Mouse (Mus musculus) duodenum, adult 2 months (tissue): ENCODE data around the gene Spsb2. TPM values are rescaled to one million over a fixed set of nuclear protein-coding genes. Genes with fewer than 3 reads are reported as not detected.

Experiments
- polyA plus RNA-seq: library from polyadenylated mRNA; depleted of rRNA; stranded (reverse); fragments of >200 nt; gene quantifications from 2 replicates; pipeline ENCODE4 v1.2.3, GENCODE M21; 2012; ENCODE audit warnings: low replicate concordance; rRNA removed

The Spsb2 gene
- 21.3 and 42.0 TPM in 2 replicates for polyA plus RNA-seq

DNA sequence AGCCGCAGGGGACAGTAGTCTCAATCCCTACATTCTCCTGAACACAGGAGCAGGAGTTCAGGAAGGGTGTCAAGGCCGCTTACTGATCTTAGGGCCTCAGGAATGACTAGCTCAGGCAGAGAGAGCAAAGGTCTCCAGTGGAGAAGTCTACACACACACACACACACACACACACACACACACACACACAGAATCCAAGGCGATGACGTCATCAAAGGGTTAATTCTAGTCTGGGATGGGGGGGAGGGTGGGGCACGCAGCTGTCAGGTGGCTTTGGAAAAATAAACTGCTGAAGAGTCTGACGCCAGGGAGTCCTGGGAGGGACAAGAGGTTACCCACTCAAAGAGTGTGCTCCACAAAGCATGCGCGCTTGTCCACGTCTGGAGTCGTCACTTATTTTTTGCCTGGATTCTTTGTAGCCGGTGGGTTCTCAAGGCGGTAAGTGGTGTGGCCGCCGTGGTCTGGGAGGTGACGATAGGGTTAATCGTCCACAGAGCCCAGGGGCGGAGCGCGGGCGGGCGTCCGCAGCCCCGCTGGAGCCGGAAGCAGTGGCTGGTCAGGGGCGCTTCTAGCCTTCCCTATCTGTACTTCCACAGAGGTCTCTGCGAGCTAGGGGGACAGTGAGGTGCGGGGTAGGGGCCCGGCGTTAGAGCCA lies at the start of gene Spsb2:
TSS of gene Spsb2 (plus strand) at position 304 of the 655 bp plus-strand sequence.

DNA sequence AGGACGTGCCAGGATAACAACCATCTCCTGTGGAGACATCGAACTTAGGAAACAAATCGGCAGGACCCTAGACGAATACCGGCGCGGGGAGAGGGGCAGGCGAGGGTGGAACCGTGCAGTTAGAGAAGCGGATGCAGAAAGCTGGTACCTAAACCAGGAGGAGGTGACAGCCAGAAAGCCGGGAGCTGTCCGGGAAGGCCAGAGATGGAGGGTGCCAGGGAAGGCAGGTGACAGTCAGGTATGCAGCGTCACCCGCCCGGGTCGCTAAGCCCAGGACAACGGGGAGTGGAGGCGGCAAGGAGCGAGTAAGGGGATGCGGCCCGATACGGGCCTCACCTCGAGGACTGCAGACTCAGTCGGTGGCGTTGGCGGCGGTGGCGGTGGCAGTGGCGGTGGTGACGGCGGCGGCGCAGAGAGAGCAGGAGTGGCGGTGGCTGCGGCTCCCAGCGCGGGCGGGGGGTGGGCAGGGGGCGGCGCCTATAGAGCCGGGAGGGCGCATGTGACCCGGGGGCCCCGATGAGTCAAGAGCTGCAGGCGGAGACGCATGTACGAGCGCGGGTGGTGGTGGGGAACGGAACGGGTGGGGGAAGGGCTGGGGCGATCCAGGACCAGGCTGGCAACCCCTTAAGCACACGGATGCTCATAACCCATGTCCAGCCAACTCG lies 39.2 kb upstream of the Spsb2 start, which contains the start of gene Eno2:
TSS of gene Eno2 (minus strand) at position 573 of the 665 bp plus-strand sequence.

GRCm38 (mm10) chr6:124779222-124779983 lies 29.1 kb upstream of the Spsb2 start, which contains the start of gene Lrrc23:
Gene Lrrc23 (minus strand): TSS chr6:124779727.

GRCm38 (mm10) chr6:124813933-124814332 lies 5.5 kb downstream of the Spsb2 start, which contains the start of gene Tpi1:
Gene Tpi1 (minus strand): TSS chr6:124814296.

DNA sequence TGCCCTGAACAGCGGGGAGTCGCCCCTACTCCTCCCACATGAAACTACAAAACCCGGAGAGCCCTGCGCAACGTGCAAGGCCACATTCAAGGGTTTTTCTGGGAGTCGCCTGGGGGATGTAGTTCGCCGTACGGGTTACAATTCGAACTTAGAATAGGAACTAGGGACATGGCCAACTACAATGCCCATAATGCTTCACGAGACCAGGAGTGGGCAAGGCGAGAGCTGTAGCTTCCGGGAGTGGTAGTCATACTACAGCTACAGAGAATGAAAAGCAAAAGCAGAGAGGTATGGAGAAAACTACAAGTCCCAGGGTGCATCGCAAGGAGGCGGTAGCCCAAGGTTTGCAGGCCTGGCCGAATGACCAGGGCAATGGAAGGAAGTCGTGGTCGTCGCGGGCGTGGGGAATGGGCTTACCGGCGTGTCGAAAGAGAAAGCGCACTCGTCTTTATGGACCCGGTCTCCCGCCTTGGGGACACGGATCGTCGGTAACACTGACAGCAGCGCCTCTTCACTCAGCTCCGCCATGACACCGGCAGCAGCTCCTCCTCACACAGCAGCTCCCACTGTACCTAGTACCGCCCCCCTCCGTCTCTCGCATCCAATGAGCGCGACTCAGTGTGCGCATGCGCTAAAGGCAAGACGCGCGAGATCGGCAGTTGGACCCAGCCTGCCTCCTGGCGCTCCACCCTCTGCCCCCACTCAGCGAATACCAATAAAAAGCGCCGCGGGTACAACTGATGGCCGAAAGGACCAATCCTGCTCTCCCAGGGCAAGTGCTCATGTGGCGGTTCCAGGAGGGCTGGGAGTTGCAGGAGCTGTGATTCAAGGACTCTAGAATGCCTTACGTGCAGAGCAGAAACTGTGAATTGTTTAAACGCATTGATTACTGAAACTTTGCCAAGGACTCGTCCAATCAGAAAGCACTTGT lies 20.7 kb downstream of the Spsb2 start, which contains the start of the genes Usp5 and Cdca3:
TSS of gene Usp5 (minus strand) at position 617 of the 931 bp plus-strand sequence.
TSS of gene Cdca3 (plus strand) at position 680 of the 931 bp plus-strand sequence.

DNA sequence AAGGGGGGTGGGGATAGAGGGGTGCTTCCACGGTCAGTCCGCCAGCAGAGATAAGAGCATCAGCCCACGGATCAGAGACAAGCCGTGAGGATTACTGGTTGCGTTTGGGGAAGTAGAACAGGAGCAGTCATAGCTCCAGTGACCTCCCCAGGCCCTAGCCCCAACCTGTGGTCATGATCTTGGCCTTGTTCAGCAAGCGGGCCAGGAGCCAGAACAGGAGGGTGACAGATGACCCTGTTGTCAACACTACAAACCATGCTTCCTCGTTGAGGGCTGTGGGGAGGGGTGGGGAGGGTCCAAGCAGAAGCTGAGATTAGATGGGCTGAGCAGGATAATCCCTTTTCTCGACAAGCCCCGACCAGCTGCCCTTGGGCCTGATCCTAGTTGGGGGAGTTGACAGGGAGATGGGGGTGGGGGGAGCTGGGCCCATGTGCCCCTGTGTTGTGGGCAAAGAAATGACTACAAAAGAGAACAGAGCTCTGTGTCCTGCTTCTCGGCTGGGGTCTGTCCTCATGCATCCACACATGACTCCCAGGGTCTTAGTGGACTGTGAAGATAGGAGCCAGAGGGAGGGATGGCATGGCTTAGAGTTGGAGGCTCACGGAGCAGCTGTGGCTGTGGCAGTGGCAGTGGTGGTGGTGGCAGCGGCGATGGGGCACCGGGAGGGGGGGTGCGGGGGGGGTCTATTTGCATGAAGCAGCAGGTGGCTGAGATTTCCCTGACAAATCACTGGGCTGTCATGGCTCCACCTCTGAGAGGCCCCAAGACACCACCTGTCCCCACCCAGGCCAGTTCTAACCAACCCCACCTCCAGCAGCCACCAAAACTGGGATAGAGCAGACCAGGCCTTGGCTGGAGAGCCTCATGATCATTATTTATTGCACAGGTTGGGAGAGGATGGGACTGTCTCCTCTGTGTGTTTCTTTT lies 32.0 kb downstream of the Spsb2 start, which contains the start of gene Gnb3:
TSS of gene Gnb3 (minus strand) at position 35 of the 927 bp plus-strand sequence.

DNA sequence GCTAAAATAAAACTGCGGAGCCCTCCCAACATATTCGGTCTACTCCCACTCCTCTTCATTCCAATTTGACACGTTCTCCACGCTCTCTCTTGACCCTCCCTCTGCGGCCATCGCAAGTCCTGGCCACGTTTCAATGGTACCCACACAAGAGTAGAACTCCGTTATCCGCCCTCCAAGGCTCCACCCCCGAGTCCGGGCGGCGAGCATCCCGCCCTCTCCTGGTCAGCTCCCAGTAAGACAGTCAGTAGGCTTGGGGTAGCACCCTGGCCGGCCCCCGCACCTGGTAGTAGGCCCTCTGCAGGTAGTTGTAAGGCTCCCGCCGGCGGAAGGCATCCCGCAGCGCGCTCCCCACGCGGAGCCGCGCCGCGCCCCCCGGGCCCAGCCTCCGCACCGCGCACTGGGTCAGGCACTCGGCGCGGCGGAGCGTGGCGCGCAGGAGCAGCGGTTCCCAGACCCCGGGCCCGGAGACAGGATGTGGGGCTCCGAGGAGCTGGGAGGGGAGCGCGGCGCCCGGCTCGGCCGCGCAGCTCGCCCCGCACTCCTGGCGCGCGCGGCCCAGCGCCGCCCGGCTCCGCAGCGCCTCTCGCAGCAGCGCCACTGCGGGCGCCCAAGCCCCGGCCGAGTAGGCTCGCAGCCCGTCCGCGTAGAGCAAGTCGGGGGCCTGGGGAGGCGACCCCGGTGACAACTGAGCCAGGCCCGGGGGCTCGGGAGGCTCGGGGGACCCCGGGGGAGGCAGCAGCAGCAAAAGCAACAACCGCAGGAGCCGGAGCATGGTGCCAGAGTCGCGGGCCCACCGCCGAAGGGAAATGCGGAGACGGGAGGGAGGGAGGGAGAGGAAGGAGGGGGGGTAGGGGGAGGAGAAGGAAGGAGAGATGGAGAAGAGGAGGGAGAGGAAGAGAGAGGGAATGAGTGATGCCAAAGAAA lies 48.7 kb downstream of the Spsb2 start, which contains the start of gene P3h3:
TSS of gene P3h3 (minus strand) at position 837 of the 924 bp plus-strand sequence.

Other genes with a start within 250 kb of the Spsb2 start
- not detected in 2 replicates for gene C1rb, start 238.4 kb upstream of the Spsb2 start, polyA plus RNA-seq
- gene C1s2, start 172.6 kb upstream of the Spsb2 start, polyA plus RNA-seq: not detected in 2 replicates
- 200 and 320 TPM in 2 replicates for gene Lpcat3, start 145.6 kb upstream of the Spsb2 start, polyA plus RNA-seq
- 21.0 and 23.1 TPM in 2 replicates for gene Emg1, start 96.5 kb upstream of the Spsb2 start, polyA plus RNA-seq
- 163 and 179 TPM in 2 replicates for gene Phb2, start 96.3 kb upstream of the Spsb2 start, polyA plus RNA-seq
- 18.0 and 22.1 TPM in 2 replicates for gene Ptpn6, start 69.9 kb upstream of the Spsb2 start, polyA plus RNA-seq
- gene Grcc10, start 67.3 kb upstream of the Spsb2 start, polyA plus RNA-seq: 113 and 151 TPM in 2 replicates
- gene Gm45234, start 52.6 kb upstream of the Spsb2 start, polyA plus RNA-seq: not detected in 2 replicates
- 60.0 and 70.5 TPM in 2 replicates for gene Atn1, start 52.1 kb upstream of the Spsb2 start, polyA plus RNA-seq
- gene Eno2, start 39.0 kb upstream of the Spsb2 start, polyA plus RNA-seq: 2.6 and 3.2 TPM in 2 replicates
- gene Lrrc23, start 28.9 kb upstream of the Spsb2 start, polyA plus RNA-seq: 0.09 and 0.30 TPM in 2 replicates
- gene Tpi1, start 5.6 kb downstream of the Spsb2 start, polyA plus RNA-seq: 448 and 753 TPM in 2 replicates
- gene Usp5, start 20.8 kb downstream of the Spsb2 start, polyA plus RNA-seq: 41.6 and 63.1 TPM in 2 replicates
- gene Cdca3, start 20.9 kb downstream of the Spsb2 start, polyA plus RNA-seq: 53.1 and 53.5 TPM in 2 replicates
- gene Gnb3, start 31.6 kb downstream of the Spsb2 start, polyA plus RNA-seq: 0.14 and 0.31 TPM in 2 replicates
- 5.8 and 11.2 TPM in 2 replicates for gene P3h3, start 49.1 kb downstream of the Spsb2 start, polyA plus RNA-seq
- gene Gpr162, start 55.3 kb downstream of the Spsb2 start, polyA plus RNA-seq: 0.65 and 1.6 TPM in 2 replicates
- 2.8 and 4.7 TPM in 2 replicates for gene Cd4, start 79.6 kb downstream of the Spsb2 start, polyA plus RNA-seq
- 3.0 and 7.5 TPM in 2 replicates for gene Lag3, start 103.0 kb downstream of the Spsb2 start, polyA plus RNA-seq
- gene Ptms, start 111.4 kb downstream of the Spsb2 start, polyA plus RNA-seq: 874 and 2,100 TPM in 2 replicates
- gene Mlf2, start 122.7 kb downstream of the Spsb2 start, polyA plus RNA-seq: 369 and 581 TPM in 2 replicates
- gene Cops7a, start 156.9 kb downstream of the Spsb2 start, polyA plus RNA-seq: 120 and 168 TPM in 2 replicates
- 3.2 and 4.2 TPM in 2 replicates for gene Pianp, start 188.0 kb downstream of the Spsb2 start, polyA plus RNA-seq
- gene Zfp384, start 200.5 kb downstream of the Spsb2 start, polyA plus RNA-seq: 34.6 and 47.6 TPM in 2 replicates
- 32.0 and 39.8 TPM in 2 replicates for gene Ing4, start 231.1 kb downstream of the Spsb2 start, polyA plus RNA-seq
- gene Acrbp, start 241.0 kb downstream of the Spsb2 start, polyA plus RNA-seq: 11.1 and 17.9 TPM in 2 replicates